Mouse (Mus musculus) forebrain, embryonic 16.5 days (tissue): ENCODE results near the gene Nos2. TPM values are rescaled to one million over a fixed set of nuclear protein-coding genes. Genes with fewer than 3 reads are reported as not detected.

Experiments used
- ATAC-seq: fragments of 200-750 bp; cut with Nextera tagmentation; 2 replicates; pipeline ENCODE4 v1.8.0; 2017; ENCODE audit warnings: mild to moderate bottlenecking, moderate library complexity
- H3K27ac ChIP-seq: fragments of 300-500 bp; sonication (generic); 2 replicates; pipeline ENCODE4 v1.5.1; 2014; ENCODE audit warnings: low read length, control low read depth
- H3K27me3 ChIP-seq: fragments of 300-500 bp; sonication (generic); replicated peaks from 2 replicates; pipeline ENCODE4 v1.6.1; 2014; ENCODE audit warnings: low read length; ENCODE audit not compliant: control insufficient read depth, insufficient read depth
- H3K36me3 ChIP-seq: fragments of 300-500 bp; sonication (generic); 2 replicates; pipeline ENCODE4 v1.6.1; 2014; ENCODE audit not compliant: control insufficient read depth, insufficient read depth
- H3K4me1 ChIP-seq: fragments of 300-500 bp; sonication (generic); replicated peaks from 2 replicates; pipeline ENCODE4 v1.6.1; 2014; ENCODE audit warnings: low read length; ENCODE audit not compliant: control insufficient read depth, insufficient read depth
- H3K4me2 ChIP-seq: fragments of 300-500 bp; sonication (generic); 2 replicates; pipeline ENCODE4 v1.6.1; 2014; ENCODE audit warnings: mild to moderate bottlenecking, low read length, control low read depth
- H3K4me3 ChIP-seq: fragments of 300-500 bp; sonication (generic); replicated peaks from 2 replicates; pipeline ENCODE4 v1.5.1; 2014; ENCODE audit warnings: mild to moderate bottlenecking, low read length, control low read depth
- H3K9ac ChIP-seq: fragments of 300-500 bp; sonication (generic); replicated peaks from 2 replicates; pipeline ENCODE4 v1.6.1; 2014; ENCODE audit warnings: low read depth, low read length, control low read depth
- H3K9me3 ChIP-seq: fragments of 300-500 bp; sonication (generic); 2 replicates; pipeline ENCODE4 v1.6.1; 2016; ENCODE audit warnings: low read length; ENCODE audit not compliant: control insufficient read depth
- WGBS: fragments of 180-500 bp; shearing (Covaris S2); extraction: QIAGEN DNeasy Blood & Tissue Kit; methylation state at CpG from one replicate; pipeline ENCODE4 v1.1.7; 2014; 5-methylcytosine and 5-hydroxymethylcytosine counted together
- polyA plus RNA-seq: library from polyadenylated mRNA; unstranded; fragments of >200 nt; fragmentation: Nextera tagmentation; extraction: Ambion mirVana; gene quantifications from 2 replicates; pipeline ENCODE4 v1.2.1, GENCODE M21; 2015

Nos2 gene
- polyA plus RNA-seq, 1 experiment from 2014 or later = 1.4 TPM

- Histone ChIP-seq H3K4me3 (no peak overlapping the region), H3K9me3 (no peaks in the 10 kb centered on the region)
- no peak for ATAC-seq
Observed at GRCm38 (mm10) chr11:78916410-78916809, 4.2 kb upstream of the Nos2 start.

GRCm38 (mm10) chr11:78919745-78920144 is 842 bp upstream of the Nos2 start:
- 66% methylated on average over 4 of the region's 4 CpGs for WGBS
- H3K4me3 ChIP-seq = no peak overlapping the region
- no peaks in the 10 kb centered on the region for H3K36me3 ChIP-seq
- peaks cover 1% of the 10 kb centered on the region for H3K4me1 ChIP-seq
- H3K4me2 ChIP-seq = no peak overlapping the region
- H3K9me3 ChIP-seq = no peaks in the 10 kb centered on the region
- H3K27me3 ChIP-seq = peaks cover 16% of the 10 kb centered on the region
- no peak for ATAC-seq
- H3K27ac ChIP-seq = no peak overlapping the region
- no peak overlapping the region for H3K9ac ChIP-seq

More at GRCm38 (mm10) chr11:78916410-78916809, 4.2 kb upstream of the Nos2 start:
- Histone ChIP-seq H3K27ac (no peak overlapping the region), H3K4me2 (no peak overlapping the region), H3K36me3 (no peaks in the 10 kb centered on the region), H3K27me3 (no peaks in the 10 kb centered on the region), H3K4me1 (no peaks in the 10 kb centered on the region), H3K9ac (no peak overlapping the region)
- WGBS = 95% methylated on average over 1 of the region's 1 CpGs

GRCm38 (mm10) chr11:78922678-78923407 is 2.3 kb downstream of the Nos2 start:
- Histone ChIP-seq H3K9ac (no peak overlapping the region), H3K4me2 (no peak overlapping the region), H3K27ac (no peak overlapping the region), H3K36me3 (no peaks in the 10 kb centered on the region), H3K4me1 (peaks cover 6% of the 10 kb centered on the region), H3K4me3 (no peak overlapping the region), H3K9me3 (peaks cover 2% of the 10 kb centered on the region; the same call in 1 of the 2 replicates), H3K27me3 (peaks cover 36% of the 10 kb centered on the region)
- 38% methylated on average over 8 of the region's 8 CpGs for WGBS
- no peak for ATAC-seq

- no peak for ATAC-seq
- peaks cover 36% of the 10 kb centered on the region for H3K27me3 ChIP-seq
Observed at GRCm38 (mm10) chr11:78924111-78924510, 3.5 kb downstream of the Nos2 start.

GRCm38 (mm10) chr11:78924916-78925315 is 4.3 kb downstream of the Nos2 start:
- Histone ChIP-seq H3K27ac (no peak overlapping the region), H3K36me3 (no peaks in the 10 kb centered on the region), H3K4me2 (peak overlapping the region; percentile 57), H3K9me3 (peaks cover 2% of the 10 kb centered on the region; the same call in 1 of the 2 replicates), H3K4me3 (peak overlapping the region; percentile 37), H3K27me3 (peaks cover 36% of the 10 kb centered on the region), H3K9ac (peak overlapping the region; percentile 51), H3K4me1 (peaks cover 11% of the 10 kb centered on the region)
- WGBS = under 1% methylated on average over 37 of the region's 37 CpGs
- no peak for ATAC-seq

More at GRCm38 (mm10) chr11:78924111-78924510, 3.5 kb downstream of the Nos2 start:
- H3K4me3 ChIP-seq = no peak overlapping the region
- no peak overlapping the region for H3K4me2 ChIP-seq
- WGBS = 13% methylated on average over 9 of the region's 9 CpGs
- peaks cover 7% of the 10 kb centered on the region for H3K4me1 ChIP-seq
- no peaks in the 10 kb centered on the region for H3K36me3 ChIP-seq
- H3K9me3 ChIP-seq = peaks cover 2% of the 10 kb centered on the region; the same call in 1 of the 2 replicates
- H3K27ac ChIP-seq = no peak overlapping the region
- H3K9ac ChIP-seq = no peak overlapping the region

GRCm38 (mm10) chr11:78929345-78929744 is 8.8 kb downstream of the Nos2 start:
- H3K27ac ChIP-seq = no peak overlapping the region
- 28% methylated on average over 5 of the region's 5 CpGs for WGBS
- H3K4me1 ChIP-seq = peaks cover 11% of the 10 kb centered on the region
- H3K9me3 ChIP-seq = peaks cover 2% of the 10 kb centered on the region; the same call in 1 of the 2 replicates
- no peak overlapping the region for H3K4me3 ChIP-seq
- H3K9ac ChIP-seq = no peak overlapping the region
- peak; percentile 38; the same call in 1 of the 2 replicates for ATAC-seq
- no peak overlapping the region for H3K4me2 ChIP-seq
- H3K36me3 ChIP-seq = no peaks in the 10 kb centered on the region
- H3K27me3 ChIP-seq = peaks cover 23% of the 10 kb centered on the region

GRCm38 (mm10) chr11:78934307-78934706 is 13.7 kb downstream of the Nos2 start:
- WGBS = 81% methylated on average over 7 of the region's 7 CpGs
- no peak overlapping the region for H3K9ac ChIP-seq
- no peak overlapping the region for H3K4me2 ChIP-seq
- H3K36me3 ChIP-seq = no peaks in the 10 kb centered on the region
- no peak overlapping the region for H3K27ac ChIP-seq
- no peak for ATAC-seq
- H3K9me3 ChIP-seq = no peaks in the 10 kb centered on the region
- no peak overlapping the region for H3K4me3 ChIP-seq
- peaks cover 2% of the 10 kb centered on the region for H3K4me1 ChIP-seq
- no peaks in the 10 kb centered on the region for H3K27me3 ChIP-seq

DNA sequence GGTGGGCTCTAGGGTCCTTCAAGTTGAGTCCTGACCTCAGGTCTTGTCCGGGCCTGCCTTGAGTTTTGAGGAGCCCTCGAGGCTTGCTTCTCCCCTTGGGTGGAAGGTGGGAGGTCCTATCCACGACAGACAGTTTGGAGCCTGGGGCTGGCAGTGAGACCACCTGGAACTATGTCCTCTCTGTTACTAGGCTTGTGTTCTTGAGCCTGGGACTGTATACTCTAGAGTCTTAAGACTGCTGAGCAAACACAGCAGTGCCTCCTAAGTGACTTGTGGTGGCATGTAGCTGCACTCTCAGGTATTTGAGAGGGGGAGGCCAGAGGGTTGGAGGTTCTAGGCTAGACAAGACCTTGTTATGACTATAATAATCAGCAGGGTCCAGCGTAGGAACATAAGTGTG is 14.1 kb downstream of the Nos2 start:
- no peaks in the 10 kb centered on the region for H3K27me3 ChIP-seq
- 85% methylated on average over 4 of the region's 4 CpGs for WGBS
- no peak overlapping the region for H3K4me2 ChIP-seq
- no peak overlapping the region for H3K9ac ChIP-seq
- no peaks in the 10 kb centered on the region for H3K4me1 ChIP-seq
- no peak for ATAC-seq
- no peaks in the 10 kb centered on the region for H3K36me3 ChIP-seq
- no peak overlapping the region for H3K27ac ChIP-seq
- no peak overlapping the region for H3K4me3 ChIP-seq
- no peaks in the 10 kb centered on the region for H3K9me3 ChIP-seq

DNA sequence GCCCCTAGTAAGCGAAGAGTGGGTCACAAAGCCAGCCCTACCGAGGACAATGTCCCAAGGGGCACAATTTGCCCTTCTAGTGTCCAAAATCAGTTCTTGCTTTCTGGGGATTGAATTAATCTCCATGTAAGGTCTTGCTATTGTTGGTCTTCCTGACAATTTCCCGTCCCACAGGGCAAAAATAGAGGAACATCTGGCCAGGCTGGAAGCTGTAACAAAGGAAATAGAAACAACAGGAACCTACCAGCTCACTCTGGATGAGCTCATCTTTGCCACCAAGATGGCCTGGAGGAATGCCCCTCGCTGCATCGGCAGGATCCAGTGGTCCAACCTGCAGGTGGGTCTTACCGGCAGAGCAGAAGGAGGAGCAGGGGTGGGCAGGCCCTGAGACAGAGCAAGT is 14.6 kb downstream of the Nos2 start:
- Histone ChIP-seq H3K27ac (no peak overlapping the region), H3K9me3 (no peaks in the 10 kb centered on the region), H3K4me1 (no peaks in the 10 kb centered on the region), H3K4me2 (no peak overlapping the region), H3K9ac (no peak overlapping the region), H3K27me3 (no peaks in the 10 kb centered on the region), H3K36me3 (no peaks in the 10 kb centered on the region), H3K4me3 (no peak overlapping the region)
- 87% methylated on average over 6 of the region's 6 CpGs for WGBS
- ATAC-seq = no peak
